Mouse (Mus musculus) kidney, embryonic 15.5 days (tissue): ENCODE data around the gene Gm11027. TPM values are rescaled to one million over a fixed set of nuclear protein-coding genes. Genes with fewer than 3 reads are reported as not detected.

ENCODE experiments used
- ATAC-seq: fragments of 200-750 bp; cut with Nextera tagmentation; replicated peaks from 2 replicates; pipeline ENCODE4 v1.8.0; 2017; ENCODE audit warnings: moderate TSS enrichment; ENCODE audit not compliant: low FRiP score
- H3K27ac ChIP-seq: fragments of 300-500 bp; sonication (generic); 2 replicates; pipeline ENCODE4 v1.5.1; 2015; ENCODE audit warnings: mild to moderate bottlenecking, inconsistent platforms
- H3K27me3 ChIP-seq: fragments of 300-500 bp; sonication (generic); 2 replicates; pipeline ENCODE4 v1.6.1; 2015; ENCODE audit warnings: inconsistent platforms
- H3K36me3 ChIP-seq: fragments of 300-500 bp; sonication (generic); 2 replicates; pipeline ENCODE4 v1.6.1; 2015; ENCODE audit warnings: inconsistent platforms
- H3K4me1 ChIP-seq: fragments of 300-500 bp; sonication (generic); 2 replicates; pipeline ENCODE4 v1.6.1; 2015; ENCODE audit warnings: inconsistent platforms
- H3K4me2 ChIP-seq: fragments of 300-500 bp; sonication (generic); 2 replicates; pipeline ENCODE4 v1.6.1; 2015; ENCODE audit warnings: moderate library complexity, mild to moderate bottlenecking, inconsistent platforms
- H3K4me3 ChIP-seq: fragments of 300-500 bp; sonication (generic); replicated peaks from 2 replicates; pipeline ENCODE4 v1.5.1; 2015; ENCODE audit warnings: mild to moderate bottlenecking, inconsistent platforms
- H3K9ac ChIP-seq: fragments of 300-500 bp; sonication (generic); 2 replicates; pipeline ENCODE4 v1.6.1; 2015; ENCODE audit warnings: mild to moderate bottlenecking, inconsistent platforms
- H3K9me3 ChIP-seq: fragments of 300-500 bp; sonication (generic); replicated peaks from 2 replicates; pipeline ENCODE4 v1.6.1; 2016; ENCODE audit warnings: inconsistent platforms
- WGBS: fragments of 180-500 bp; shearing (Covaris S2); methylation state at CpG from one replicate; pipeline ENCODE4 v1.1.7; 2015; ENCODE audit warnings: mixed read lengths; 5-methylcytosine and 5-hydroxymethylcytosine counted together
- polyA plus RNA-seq: library from polyadenylated mRNA; unstranded; fragments of >200 nt; fragmentation: Nextera tagmentation; extraction: Ambion mirVana; gene quantifications from 2 replicates; pipeline ENCODE4 v1.2.1, GENCODE M21; 2015

Gene Gm11027
- polyA plus RNA-seq, 1 experiment from 2014 or later: not detected

- Histone ChIP-seq H3K27ac (peak overlapping the region; percentile 98), H3K9ac (peak overlapping the region; percentile 71), H3K4me1 (peaks cover 5% of the 10 kb centered on the region), H3K27me3 (no peaks in the 10 kb centered on the region), H3K4me2 (peak overlapping the region; percentile 67), H3K4me3 (peak overlapping the region; percentile 84), H3K36me3 (no peaks in the 10 kb centered on the region), H3K9me3 (no peaks in the 10 kb centered on the region)
- no peak for ATAC-seq
- WGBS: 1% methylated on average over 7 of the region's 7 CpGs
Measured at GRCm38 (mm10) chr12:116280149-116280652, 5.0 kb downstream of the Gm11027 start.

GRCm38 (mm10) chr12:116280653-116281364, 5.6 kb downstream of the Gm11027 start, which contains the start of gene Esyt2:
Esyt2 (plus strand) TSS chr12:116281196.
- Histone ChIP-seq H3K4me1 (peaks cover 5% of the 10 kb centered on the region), H3K9ac (peak within 1 kb of the TSS; percentile 86), H3K4me3 (peak within 1 kb of the TSS; percentile 84), H3K27me3 (no peaks in the 10 kb centered on the region), H3K4me2 (peak within 1 kb of the TSS; percentile 86), H3K27ac (peak within 1 kb of the TSS; percentile 98), H3K9me3 (no peaks in the 10 kb centered on the region), H3K36me3 (no peaks in the 10 kb centered on the region)
- under 1% methylated on average over 66 of the region's 68 CpGs for WGBS
- peak; percentile 97 for ATAC-seq

GRCm38 (mm10) chr12:116281427-116282281, 6.5 kb downstream of the Gm11027 start:
- Histone ChIP-seq H3K27me3 (no peaks in the 10 kb centered on the region), H3K4me2 (peak overlapping the region; percentile 86), H3K4me1 (peaks cover 5% of the 10 kb centered on the region), H3K9me3 (no peaks in the 10 kb centered on the region), H3K27ac (peak overlapping the region; percentile 98), H3K4me3 (peak overlapping the region; percentile 84), H3K9ac (peak overlapping the region; percentile 86), H3K36me3 (no peaks in the 10 kb centered on the region)
- under 1% methylated on average over 51 of the region's 55 CpGs for WGBS
- peak; percentile 72 for ATAC-seq

GRCm38 (mm10) chr12:116282856-116283255, 7.7 kb downstream of the Gm11027 start:
- Histone ChIP-seq H3K4me1 (peaks cover 5% of the 10 kb centered on the region), H3K4me3 (no peak overlapping the region), H3K36me3 (no peaks in the 10 kb centered on the region), H3K4me2 (no peak overlapping the region; the same call in 1 of the 2 replicates), H3K9me3 (no peaks in the 10 kb centered on the region), H3K27me3 (no peaks in the 10 kb centered on the region), H3K27ac (no peak overlapping the region), H3K9ac (no peak overlapping the region)
- ATAC-seq: no peak
- WGBS: 88% methylated on average over 2 of the region's 2 CpGs

- H3K9ac ChIP-seq: no peak overlapping the region
- H3K4me2 ChIP-seq: no peak overlapping the region
- H3K36me3 ChIP-seq: no peaks in the 10 kb centered on the region
- H3K4me3 ChIP-seq: no peak overlapping the region
- H3K9me3 ChIP-seq: no peaks in the 10 kb centered on the region
- no peak overlapping the region for H3K27ac ChIP-seq
- H3K4me1 ChIP-seq: peaks cover 5% of the 10 kb centered on the region
- no peak for ATAC-seq
- WGBS: 83% methylated on average over 2 of the region's 2 CpGs
- no peaks in the 10 kb centered on the region for H3K27me3 ChIP-seq
Measured at GRCm38 (mm10) chr12:116283511-116283910, 8.3 kb downstream of the Gm11027 start.

GRCm38 (mm10) chr12:116293185-116293584, 18.0 kb downstream of the Gm11027 start:
- 63% methylated on average over 2 of the region's 2 CpGs for WGBS
- ATAC-seq: no peak
- no peaks in the 10 kb centered on the region for H3K36me3 ChIP-seq
- no peak overlapping the region for H3K4me2 ChIP-seq
- no peaks in the 10 kb centered on the region for H3K4me1 ChIP-seq
- no peak overlapping the region for H3K27ac ChIP-seq
- no peaks in the 10 kb centered on the region for H3K27me3 ChIP-seq
- no peak overlapping the region for H3K9ac ChIP-seq
- H3K9me3 ChIP-seq: no peaks in the 10 kb centered on the region
- H3K4me3 ChIP-seq: no peak overlapping the region

- Histone ChIP-seq H3K9ac (no peak overlapping the region), H3K4me3 (no peak overlapping the region), H3K9me3 (no peaks in the 10 kb centered on the region; the same call in 1 of the 2 replicates), H3K4me1 (no peaks in the 10 kb centered on the region), H3K4me2 (no peak overlapping the region), H3K27me3 (no peaks in the 10 kb centered on the region), H3K36me3 (no peaks in the 10 kb centered on the region), H3K27ac (no peak overlapping the region)
- 76% methylated on average over 4 of the region's 4 CpGs for WGBS
- ATAC-seq: no peak
Measured at GRCm38 (mm10) chr12:116293599-116294292, 18.6 kb downstream of the Gm11027 start.

- no peak overlapping the region for H3K4me2 ChIP-seq
- ATAC-seq: no peak
- no peaks in the 10 kb centered on the region; the same call in 1 of the 2 replicates for H3K9me3 ChIP-seq
- H3K9ac ChIP-seq: no peak overlapping the region
- no peak overlapping the region for H3K27ac ChIP-seq
- H3K27me3 ChIP-seq: no peaks in the 10 kb centered on the region
- 90% methylated on average over 2 of the region's 2 CpGs for WGBS
- no peak overlapping the region for H3K4me3 ChIP-seq
- no peaks in the 10 kb centered on the region for H3K4me1 ChIP-seq
- no peaks in the 10 kb centered on the region for H3K36me3 ChIP-seq
Measured at GRCm38 (mm10) chr12:116299906-116300305, 24.7 kb downstream of the Gm11027 start.

- no peaks in the 10 kb centered on the region for H3K4me1 ChIP-seq
- no peaks in the 10 kb centered on the region for H3K36me3 ChIP-seq
- no peaks in the 10 kb centered on the region for H3K27me3 ChIP-seq
- H3K9ac ChIP-seq: no peak overlapping the region
- H3K27ac ChIP-seq: no peak overlapping the region
- ATAC-seq: no peak
- H3K9me3 ChIP-seq: no peaks in the 10 kb centered on the region; the same call in 1 of the 2 replicates
- no peak overlapping the region for H3K4me3 ChIP-seq
- H3K4me2 ChIP-seq: no peak overlapping the region
Measured at GRCm38 (mm10) chr12:116302181-116302580, 27.0 kb downstream of the Gm11027 start.

- H3K27ac ChIP-seq: no peak overlapping the region
- H3K4me3 ChIP-seq: no peak overlapping the region
- 32% methylated on average over 1 of the region's 1 CpGs for WGBS
- H3K4me2 ChIP-seq: no peak overlapping the region
- no peak for ATAC-seq
- H3K9me3 ChIP-seq: no peaks in the 10 kb centered on the region
- H3K27me3 ChIP-seq: no peaks in the 10 kb centered on the region
- H3K4me1 ChIP-seq: no peaks in the 10 kb centered on the region
- no peaks in the 10 kb centered on the region for H3K36me3 ChIP-seq
- H3K9ac ChIP-seq: no peak overlapping the region
Measured at GRCm38 (mm10) chr12:116306042-116306441, 30.9 kb downstream of the Gm11027 start.

GRCm38 (mm10) chr12:116307870-116308269, 32.7 kb downstream of the Gm11027 start:
- no peak overlapping the region for H3K4me2 ChIP-seq
- no peaks in the 10 kb centered on the region for H3K27me3 ChIP-seq
- WGBS: 81% methylated on average over 3 of the region's 3 CpGs
- H3K4me1 ChIP-seq: no peaks in the 10 kb centered on the region
- no peaks in the 10 kb centered on the region for H3K9me3 ChIP-seq
- no peak overlapping the region for H3K9ac ChIP-seq
- H3K4me3 ChIP-seq: no peak overlapping the region
- no peak overlapping the region for H3K27ac ChIP-seq
- no peaks in the 10 kb centered on the region for H3K36me3 ChIP-seq
- no peak for ATAC-seq
